In the genomic region with DNA sequence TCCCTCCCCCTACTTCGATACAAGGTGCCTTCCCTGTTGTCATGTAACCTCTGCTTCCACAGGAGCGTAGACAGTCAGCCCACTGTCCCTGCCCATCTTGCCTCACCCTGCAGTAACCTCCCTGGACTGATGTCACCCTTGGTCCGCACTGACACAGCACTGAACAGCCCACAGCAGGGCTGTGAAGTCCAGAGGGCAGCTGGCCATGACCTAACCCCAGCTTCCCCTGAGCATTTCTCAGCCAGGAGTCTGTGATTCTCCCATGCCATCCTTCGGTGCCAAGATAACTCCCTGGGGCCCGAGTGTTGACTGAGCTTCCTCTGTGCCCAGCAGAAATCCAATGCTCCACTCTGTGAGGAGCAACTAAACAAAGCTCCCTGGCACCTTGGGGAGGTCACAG, we compare ENCODE assay signal across 16 mouse cellular contexts. TPM values are rescaled to one million over a fixed set of nuclear protein-coding genes. Genes with fewer than 3 reads are reported as not detected.
DNase-seq lines count a peak whose midpoint lies in the region; ATAC-seq and TF ChIP-seq lines count a peak whose summit lies in the region.
"Had no signal": no experiment of that assay in that cellular context is flagged by ENCODE, and none has a peak within 500 bp of the region (broad histone marks: within the 10 kb centered on the region; RNA-seq: fewer than 3 reads in every experiment).

No protein-coding gene starts in this region.

- no peak for TF ChIP-seq CTCF in kidney, postnatal 0 days (IDR thresholded peaks at IDR 0.05; ENCODE audit: low read depth)
- TF ChIP-seq CTCF in midbrain, postnatal 0 days (IDR thresholded peaks at IDR 0.05), result no peak

- WGBS in kidney, postnatal 0 days, result 80% methylated on average over 5 of the region's 5 CpGs
- 83% methylated on average over 5 of the region's 5 CpGs for WGBS in midbrain, postnatal 0 days
- WGBS in midbrain, embryonic 14.5 days, result 79% methylated on average over 5 of the region's 5 CpGs

- H3K4me1 ChIP-seq in kidney, postnatal 0 days (replicated peaks; ENCODE audit: insufficient read depth, low read length), result no peaks in the 10 kb centered on the region
- H3K4me1 ChIP-seq in midbrain, postnatal 0 days (ENCODE audit: insufficient read depth, low read length), result no peaks in the 10 kb centered on the region
- H3K4me1 ChIP-seq in midbrain, embryonic 14.5 days (ENCODE audit: control insufficient read depth, insufficient read depth, low read length), result no peaks in the 10 kb centered on the region
- H3K4me1 ChIP-seq: embryonic facial prominence, embryonic 13.5 days; forebrain, embryonic 12.5 days; limb, embryonic 12.5 days; midbrain, embryonic 10.5 days had no signal

- intact Hi-C loops in heart, postnatal 10 days (cut with DNase I), result loop anchor here (5.0 kb wide), 1 partner anchor 169 kb away; no protein-coding TSS in a partner anchor

- ATAC-seq in kidney, postnatal 0 days (replicated peaks; ENCODE audit: low FRiP score, low read depth), result peak; percentile 57; the same call in 1 of the 2 replicates
- no peak for ATAC-seq in midbrain, postnatal 0 days (ENCODE audit: low FRiP score)
- ATAC-seq in midbrain, embryonic 14.5 days (ENCODE audit: low FRiP score, low TSS enrichment), result no peak

- H3K27ac ChIP-seq in kidney, postnatal 0 days, result no peak overlapping the region
- H3K27ac ChIP-seq in midbrain, postnatal 0 days (ENCODE audit: low read depth, low read length), result no peak overlapping the region
- H3K27ac ChIP-seq in midbrain, embryonic 14.5 days (replicated peaks; ENCODE audit: low read depth, low read length), result no peak overlapping the region
- H3K27ac ChIP-seq: embryonic facial prominence, embryonic 13.5 days; forebrain, embryonic 12.5 days; hindbrain, embryonic 14.5 days; limb, embryonic 12.5 days; midbrain, embryonic 10.5 days had no signal

- peak; percentile 92 for DNase-seq in heart, adult 11 months
- no peak for DNase-seq in heart, postnatal 10 days
- peak; percentile 16 for DNase-seq in ovary, postnatal 36 days (ENCODE audit: low spot score)
- DNase-seq in ovary, postnatal 10 days (ENCODE audit: low spot score), result no peak
- no peak for DNase-seq in kidney, postnatal 0 days (ENCODE audit: low spot score)
- no peak for DNase-seq in midbrain, postnatal 0 days (ENCODE audit: low spot score)
- no peak for DNase-seq in embryo, embryonic 9.5 days (ENCODE audit: extremely low spot score)
- no peak for DNase-seq in midbrain, embryonic 14.5 days
- DNase-seq: cerebellum, postnatal 14 days; lung, postnatal 10 days; thymus, postnatal 14 days had no signal

- no peak overlapping the region for H3K4me2 ChIP-seq in kidney, postnatal 0 days (ENCODE audit: low read length)
- H3K4me2 ChIP-seq in midbrain, postnatal 0 days (ENCODE audit: low read depth, low read length, poor library complexity, severe bottlenecking), result no peak overlapping the region
- H3K4me2 ChIP-seq in midbrain, embryonic 14.5 days (ENCODE audit: low read length), result no peak overlapping the region
- H3K4me2 ChIP-seq: embryonic facial prominence, embryonic 13.5 days; forebrain, embryonic 12.5 days; hindbrain, embryonic 14.5 days; limb, embryonic 12.5 days had no signal

- no peak overlapping the region for H3K9ac ChIP-seq in kidney, postnatal 0 days (ENCODE audit: low read depth, low read length)
- H3K9ac ChIP-seq in midbrain, postnatal 0 days (replicated peaks; ENCODE audit: low read length, poor library complexity, severe bottlenecking), result no peak overlapping the region
- H3K9ac ChIP-seq in midbrain, embryonic 14.5 days (replicated peaks; ENCODE audit: low read length), result no peak overlapping the region
- H3K9ac ChIP-seq: embryonic facial prominence, embryonic 13.5 days; forebrain, embryonic 12.5 days; hindbrain, embryonic 14.5 days; limb, embryonic 12.5 days had no signal

- H3K9me3 ChIP-seq in kidney, postnatal 0 days (replicated peaks; ENCODE audit: low read length), result no peaks in the 10 kb centered on the region
- H3K9me3 ChIP-seq in midbrain, postnatal 0 days (ENCODE audit: low read length), result no peaks in the 10 kb centered on the region
- H3K9me3 ChIP-seq in midbrain, embryonic 14.5 days (ENCODE audit: control insufficient read depth, low read length), result no peaks in the 10 kb centered on the region
- H3K9me3 ChIP-seq: embryonic facial prominence, embryonic 13.5 days; forebrain, embryonic 12.5 days; limb, embryonic 12.5 days; midbrain, embryonic 10.5 days had no signal

- H3K4me3 ChIP-seq in kidney, postnatal 0 days (replicated peaks; ENCODE audit: low read depth, low read length), result no peak overlapping the region
- H3K4me3 ChIP-seq in midbrain, postnatal 0 days (ENCODE audit: low read depth, low read length), result no peak overlapping the region
- no peak overlapping the region for H3K4me3 ChIP-seq in midbrain, embryonic 14.5 days (replicated peaks; ENCODE audit: low read depth, low read length)
- H3K4me3 ChIP-seq: embryonic facial prominence, embryonic 13.5 days; forebrain, embryonic 12.5 days; limb, embryonic 12.5 days; midbrain, embryonic 10.5 days had no signal

- no peaks in the 10 kb centered on the region for H3K36me3 ChIP-seq in kidney, postnatal 0 days (ENCODE audit: insufficient read depth, low read length)
- H3K36me3 ChIP-seq in midbrain, postnatal 0 days (ENCODE audit: insufficient read depth, low read length), result no peaks in the 10 kb centered on the region
- no peaks in the 10 kb centered on the region for H3K36me3 ChIP-seq in midbrain, embryonic 14.5 days (ENCODE audit: control insufficient read depth, insufficient read depth, low read length)
- H3K36me3 ChIP-seq: embryonic facial prominence, embryonic 13.5 days; forebrain, embryonic 12.5 days; limb, embryonic 12.5 days; midbrain, embryonic 10.5 days had no signal

- H3K27me3 ChIP-seq in kidney, postnatal 0 days (ENCODE audit: insufficient read depth, low read length), result no peaks in the 10 kb centered on the region; the same call in 1 of the 2 replicates
- no peaks in the 10 kb centered on the region; the same call in 1 of the 2 replicates for H3K27me3 ChIP-seq in midbrain, postnatal 0 days (ENCODE audit: insufficient read depth, low read length)
- no peaks in the 10 kb centered on the region for H3K27me3 ChIP-seq in midbrain, embryonic 14.5 days (ENCODE audit: control insufficient read depth, insufficient read depth, low read length)
- H3K27me3 ChIP-seq: embryonic facial prominence, embryonic 13.5 days had no signal

RNA-seq across cellular contexts. Expression of gene Scd1, which starts 8.6 kb away (rescaled TPM):
- total RNA-seq in heart, postnatal 10 days (2021), result 10 to 100 TPM; 19.7 to 30.1 TPM
- polyA plus RNA-seq in kidney, postnatal 0 days (2015; fragmentation: Nextera tagmentation; extraction: Ambion mirVana), result 2.0 and 2.2 TPM in 2 replicates
- total RNA-seq in midbrain, postnatal 0 days (2014; rRNA removed), result 38.5 and 42.3 TPM in 2 replicates
- polyA plus RNA-seq in midbrain, postnatal 0 days (2015; fragmentation: Nextera tagmentation; extraction: Ambion mirVana), result 7.1 and 7.5 TPM in 2 replicates
- polyA plus RNA-seq in midbrain, embryonic 14.5 days (2014; fragmentation: Nextera tagmentation; extraction: Ambion mirVana), result 5.9 and 6.8 TPM in 2 replicates

Comparison
In these comparisons a context has a peak if more than half of its experiments do, and no peak if none do; other contexts are left out.
1. DNase-seq: peak in heart, adult 11 months (single experiment) and ovary, postnatal 36 days (single experiment); none in heart, postnatal 10 days (0 of 2), ovary, postnatal 10 days (single experiment), kidney, postnatal 0 days (single experiment), midbrain, postnatal 0 days (single experiment), embryo, embryonic 9.5 days (single experiment) and midbrain, embryonic 14.5 days (single experiment).